Mouse (Mus musculus): ENCODE measurements around the gene Map3k11.

GRCm38 (mm10) chr19:5652570-5652969 lies 36.0 kb upstream of the Map3k11 start:
- TF ChIP-seq CTCF (IDR thresholded peaks at IDR 0.05; ENCODE audit: borderline replicate concordance, control insufficient read depth, extremely low read depth, insufficient read depth, low read length, poor library complexity) = no peak
- no peak for TF ChIP-seq POLR2A (IDR thresholded peaks at IDR 0.05; ENCODE audit: control insufficient read depth, extremely low read depth, insufficient read depth, low read length, poor library complexity)

Data from thymus, adult 2 months (tissue).